Mouse (Mus musculus): ENCODE measurements at regions not wholly inside any gene's neighbourhood (a gene's known extent, or its start where the extent isn't known, plus 50 kb on each side); places are given as distances from the start of the nearest gene placed in this dataset.

DNA sequence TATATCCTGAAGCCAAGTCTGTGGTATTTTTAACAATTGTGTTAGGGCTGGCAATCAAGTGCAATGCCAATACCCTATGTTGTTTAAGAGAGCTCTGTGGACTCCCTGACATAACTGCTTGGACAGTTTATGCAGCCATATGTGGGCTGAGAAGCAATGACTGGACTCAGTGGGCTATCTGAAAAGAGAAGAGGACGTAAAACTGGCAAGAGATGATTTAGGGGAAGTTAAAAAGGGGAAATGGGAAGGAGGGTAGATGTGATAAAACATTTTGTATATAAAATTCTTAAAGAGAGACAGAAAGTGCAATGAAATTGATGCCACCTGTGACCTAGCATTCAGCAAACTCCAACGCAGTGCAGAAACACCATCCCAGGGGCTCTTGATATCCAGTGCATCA lies 76.9 kb upstream of the Slc28a3 start:
- TF ChIP-seq CTCF (IDR thresholded peaks at IDR 0.05; ENCODE audit: low read depth): no peak
- TF ChIP-seq EP300 (optimal IDR thresholded peaks at IDR 0.05): no peak
